Mouse (Mus musculus) C2C12 (cell line): Measurements from ENCODE around the gene Adcy5. TPM values are rescaled to one million over a fixed set of nuclear protein-coding genes. Genes with fewer than 3 reads are reported as not detected.

Experiments
- H3K27me3 ChIP-seq: one replicate; pipeline ENCODE4 v1.6.1; 2011; ENCODE audit not compliant: control insufficient read depth, insufficient read depth, insufficient read length
- H3K36me3 ChIP-seq: one replicate; pipeline ENCODE4 v1.6.1; 2011; ENCODE audit not compliant: control insufficient read depth, insufficient read depth
- H3K4me3 ChIP-seq: one replicate; pipeline ENCODE4 v1.5.1; 2011; ENCODE audit warnings: mild to moderate bottlenecking, control low read depth; ENCODE audit not compliant: poor library complexity, insufficient read depth, severe bottlenecking
- H3K79me2 ChIP-seq: one replicate; pipeline ENCODE4 v1.6.1; 2011; ENCODE audit not compliant: control insufficient read depth, insufficient read depth
- H3K79me3 ChIP-seq: one replicate; pipeline ENCODE4 v1.6.1; 2011; ENCODE audit warnings: low read depth, control low read depth
- H3ac ChIP-seq: one replicate; pipeline ENCODE3; 2011; ENCODE audit warnings: low read depth; ENCODE audit not compliant: control insufficient read depth, insufficient read length
- CEBPB ChIP-seq: IDR thresholded peaks from one replicate; pipeline ENCODE4 v1.6.1; 2011; ENCODE audit warnings: low read depth, mild to moderate bottlenecking, control low read depth, moderate library complexity
- CTCF ChIP-seq: IDR thresholded peaks from one replicate; pipeline ENCODE4 v1.5.1; 2011; ENCODE audit not compliant: control insufficient read depth, insufficient read depth, insufficient read length
- FOSL1 ChIP-seq: IDR thresholded peaks from one replicate; pipeline ENCODE4 v1.8.0; 2011; ENCODE audit warnings: mild to moderate bottlenecking, low read length; ENCODE audit not compliant: poor library complexity, insufficient read depth, severe bottlenecking
- MAX ChIP-seq: IDR thresholded peaks from one replicate; pipeline ENCODE4 v1.6.1; 2011; ENCODE audit warnings: mild to moderate bottlenecking, control low read depth
- MYOD1 ChIP-seq: IDR thresholded peaks from one replicate; pipeline ENCODE4 v1.6.1; 2011; ENCODE audit warnings: low read depth; ENCODE audit not compliant: control insufficient read depth, insufficient read length
- MYOG ChIP-seq: IDR thresholded peaks from one replicate; pipeline ENCODE4 v1.6.1; 2011; ENCODE audit not compliant: control insufficient read depth, insufficient read length; ENCODE audit errors: extremely low read depth
- USF1 ChIP-seq: IDR thresholded peaks from one replicate; pipeline ENCODE4 v1.6.1; 2011; ENCODE audit warnings: low read depth, mild to moderate bottlenecking, control low read depth, moderate library complexity
- polyA plus RNA-seq: library from polyadenylated mRNA; unstranded; fragments of >200 nt; fragmentation: generic; extraction: Trizol; gene quantifications from one replicate; pipeline ENCODE4 v1.2.1, GENCODE M21; 2012; ENCODE audit warnings: missing spikeins

Adcy5 gene
- polyA plus RNA-seq, 1 experiment: 0.02 TPM

DNA sequence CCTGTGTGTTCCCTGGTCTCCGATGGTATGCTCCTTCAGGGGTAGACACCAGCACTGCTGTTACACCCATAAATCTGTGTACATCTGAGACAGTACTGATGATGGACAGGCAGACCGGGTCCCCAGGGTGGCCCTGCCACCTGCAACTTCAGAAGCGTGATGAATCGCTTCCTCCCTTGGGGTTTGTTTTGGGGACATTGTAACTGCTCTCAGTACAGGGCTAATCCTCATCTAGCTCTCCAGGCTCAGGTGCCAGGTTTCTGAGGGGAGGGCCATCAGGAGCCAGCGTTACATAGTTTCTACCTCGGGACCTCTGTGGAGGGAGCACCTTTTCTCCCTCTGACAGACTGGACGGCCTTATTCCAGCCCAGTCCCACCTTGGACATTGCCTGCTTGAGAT lies 36.1 kb downstream of the Adcy5 start:
- no peak overlapping the region for H3K4me3 ChIP-seq
- peaks cover 21% of the 10 kb centered on the region for H3K27me3 ChIP-seq
- TF ChIP-seq CTCF (no peak), FOSL1 (no peak), USF1 (no peak), MAX (no peak), MYOD1 (no peak), MYOG (no peak), CEBPB (no peak)
- H3K79me3 ChIP-seq: no peaks in the 10 kb centered on the region
- no peak overlapping the region for H3ac ChIP-seq
- H3K36me3 ChIP-seq: no peaks in the 10 kb centered on the region
- H3K79me2 ChIP-seq: no peaks in the 10 kb centered on the region

- Histone ChIP-seq H3K27me3 (peaks cover 21% of the 10 kb centered on the region), H3K79me2 (no peaks in the 10 kb centered on the region), H3ac (no peak overlapping the region), H3K79me3 (no peaks in the 10 kb centered on the region), H3K36me3 (no peaks in the 10 kb centered on the region), H3K4me3 (no peak overlapping the region)
- TF ChIP-seq CTCF (no peak), MYOG (no peak), FOSL1 (no peak), MAX (no peak), MYOD1 (no peak), USF1 (no peak), CEBPB (no peak)
Measured at GRCm38 (mm10) chr16:35191271-35191670, 36.6 kb downstream of the Adcy5 start.

GRCm38 (mm10) chr16:35192471-35192870 lies 37.8 kb downstream of the Adcy5 start:
- peaks cover 18% of the 10 kb centered on the region for H3K27me3 ChIP-seq
- TF ChIP-seq MYOG: no peak
- no peak for TF ChIP-seq MAX
- TF ChIP-seq MYOD1: no peak
- no peak for TF ChIP-seq FOSL1
- no peak for TF ChIP-seq CTCF
- no peak for TF ChIP-seq USF1
- TF ChIP-seq CEBPB: no peak
- H3K4me3 ChIP-seq: no peak overlapping the region
- H3K79me2 ChIP-seq: no peaks in the 10 kb centered on the region
- H3K79me3 ChIP-seq: no peaks in the 10 kb centered on the region
- no peaks in the 10 kb centered on the region for H3K36me3 ChIP-seq
- no peak overlapping the region for H3ac ChIP-seq

DNA sequence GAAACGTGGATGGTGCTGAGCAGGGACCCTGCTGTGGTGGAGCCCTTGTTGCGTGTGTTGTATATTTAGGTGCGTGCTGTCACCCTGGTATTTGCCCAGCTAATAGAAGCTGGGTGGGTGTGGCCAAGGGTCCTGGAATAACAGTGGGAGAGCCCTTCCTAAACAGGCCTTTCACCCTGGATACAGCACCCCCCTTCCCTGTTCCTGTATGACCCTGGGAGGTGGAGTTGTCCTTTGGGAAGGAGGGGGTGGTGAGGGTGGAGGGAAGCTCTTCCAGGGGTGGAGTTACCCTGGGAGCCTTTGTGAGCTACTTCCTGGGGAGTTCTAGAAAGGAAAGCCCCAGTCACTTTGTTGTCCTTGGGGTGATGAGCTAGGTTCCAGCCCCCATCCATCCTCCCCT lies 38.7 kb downstream of the Adcy5 start:
- peaks cover 18% of the 10 kb centered on the region for H3K27me3 ChIP-seq
- no peak overlapping the region for H3ac ChIP-seq
- H3K79me3 ChIP-seq: no peaks in the 10 kb centered on the region
- no peak overlapping the region for H3K4me3 ChIP-seq
- no peaks in the 10 kb centered on the region for H3K36me3 ChIP-seq
- no peak for TF ChIP-seq MYOG
- TF ChIP-seq MYOD1: no peak
- no peak for TF ChIP-seq USF1
- no peak for TF ChIP-seq MAX
- no peaks in the 10 kb centered on the region for H3K79me2 ChIP-seq

DNA sequence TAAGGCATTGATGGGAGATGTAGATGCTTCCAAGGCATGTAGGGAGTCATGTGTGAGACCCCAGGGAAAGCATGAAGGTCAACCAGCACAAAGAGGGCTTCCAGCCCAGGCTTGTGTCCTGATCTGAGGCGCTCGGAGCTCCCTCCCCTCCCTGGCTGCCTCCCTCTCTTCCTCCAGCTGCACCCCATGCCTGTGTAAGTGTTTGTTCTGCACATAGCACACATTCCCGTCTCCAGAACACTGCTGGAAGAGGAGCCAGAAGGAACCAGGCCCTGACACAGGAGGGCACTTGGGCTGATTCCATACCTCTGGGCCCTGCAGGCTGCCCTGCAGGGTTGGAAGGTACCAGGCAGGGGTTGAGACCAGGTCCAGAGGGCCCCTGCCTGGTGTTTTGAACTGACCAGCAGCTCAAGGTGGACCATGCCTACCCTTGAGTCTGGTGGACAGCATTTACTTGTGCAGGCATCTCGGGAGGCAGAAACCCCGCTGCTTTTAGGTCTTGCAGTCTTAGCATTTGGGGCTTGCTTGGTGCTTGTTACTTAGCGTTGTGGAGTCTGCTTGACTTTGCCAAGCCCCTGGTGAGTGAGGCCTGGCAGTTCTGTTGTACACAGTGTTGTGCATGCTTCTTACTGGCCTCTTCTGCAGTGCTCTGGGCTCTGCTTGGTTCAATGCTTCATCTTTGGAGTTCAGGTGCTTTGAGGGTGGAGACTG lies 45.2 kb downstream of the Adcy5 start:
- no peak for TF ChIP-seq CEBPB
- TF ChIP-seq MAX: no peak
- TF ChIP-seq USF1: no peak
- no peak for TF ChIP-seq MYOG
- no peak for TF ChIP-seq MYOD1
- TF ChIP-seq FOSL1: no peak
- TF ChIP-seq CTCF: no peak

More for the DNA sequence above, 45.2 kb downstream of the Adcy5 start:
- no peaks in the 10 kb centered on the region for H3K79me2 ChIP-seq
- peaks cover 39% of the 10 kb centered on the region for H3K27me3 ChIP-seq
- no peak overlapping the region for H3K4me3 ChIP-seq
- no peak overlapping the region for H3ac ChIP-seq
- no peaks in the 10 kb centered on the region for H3K36me3 ChIP-seq
- H3K79me3 ChIP-seq: no peaks in the 10 kb centered on the region
